Mouse (Mus musculus): ENCODE data around the gene Skap1. TPM values are rescaled to one million over a fixed set of nuclear protein-coding genes. Genes with fewer than 3 reads are reported as not detected.
"Not testable (repeated sequence)": the region's sequence is repeated elsewhere in the genome, so short reads cannot be mapped to it uniquely, and the experiment has no call there.

The Skap1 gene
- total RNA-seq, 2 experiments from 2014 or later: 0.24 TPM; not detected in 1

DNA sequence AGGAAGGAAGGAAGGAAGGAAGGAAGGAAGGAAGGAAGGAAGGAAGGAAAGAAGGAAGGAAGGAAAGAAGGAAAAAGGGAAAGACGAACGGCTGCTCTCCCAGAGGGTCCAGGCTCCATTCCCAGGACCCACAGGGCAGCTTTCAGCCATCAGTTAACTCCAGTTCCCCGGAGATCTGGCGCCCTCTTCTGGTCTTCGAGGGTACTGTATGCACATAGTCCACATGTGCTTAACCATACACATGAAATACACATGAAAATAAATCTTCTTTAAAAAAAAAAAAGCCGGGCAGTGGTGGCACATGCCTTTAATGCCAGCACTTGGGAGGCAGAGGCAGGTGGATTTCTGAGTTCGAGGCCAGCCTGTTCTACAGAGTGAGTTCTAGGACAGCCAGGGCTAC, 320.5 kb downstream of the Skap1 start:
- not testable (repeated sequence) for DNase-seq

DNA sequence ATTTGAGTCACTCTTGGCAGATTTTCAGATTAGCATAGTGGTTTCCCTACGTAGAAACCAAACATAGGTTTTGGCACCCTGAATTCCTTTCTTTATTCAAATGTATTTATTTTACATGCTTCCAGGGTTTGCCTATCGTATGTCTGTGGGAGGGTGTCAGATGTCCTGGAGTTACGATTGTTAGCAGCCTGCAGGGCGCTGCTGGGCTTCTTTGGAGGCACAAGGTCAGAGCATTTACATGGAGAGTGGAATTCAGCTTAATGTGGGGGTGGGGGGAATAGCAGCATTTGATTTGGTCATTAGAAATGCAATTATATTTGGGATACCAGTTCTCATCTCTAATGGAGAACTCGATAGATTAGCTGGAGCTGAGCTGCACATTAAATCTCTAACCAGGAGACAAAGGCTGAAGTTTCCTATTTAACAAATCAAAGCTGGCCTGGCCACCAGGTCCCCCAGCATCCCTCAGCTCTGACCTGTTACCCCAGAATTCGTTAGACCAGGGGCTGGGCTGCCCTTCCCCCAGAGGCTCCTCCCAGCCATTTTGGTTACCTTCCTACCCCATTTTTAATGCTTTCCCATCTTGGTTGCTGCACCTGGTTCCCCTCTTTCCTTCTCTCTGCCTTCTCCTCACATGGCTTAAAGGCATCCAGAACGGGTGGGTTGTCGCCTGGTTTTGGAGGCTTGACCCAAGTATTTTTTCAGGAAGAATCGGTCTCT, 322.5 kb downstream of the Skap1 start:
- DNase-seq: no peak

DNA sequence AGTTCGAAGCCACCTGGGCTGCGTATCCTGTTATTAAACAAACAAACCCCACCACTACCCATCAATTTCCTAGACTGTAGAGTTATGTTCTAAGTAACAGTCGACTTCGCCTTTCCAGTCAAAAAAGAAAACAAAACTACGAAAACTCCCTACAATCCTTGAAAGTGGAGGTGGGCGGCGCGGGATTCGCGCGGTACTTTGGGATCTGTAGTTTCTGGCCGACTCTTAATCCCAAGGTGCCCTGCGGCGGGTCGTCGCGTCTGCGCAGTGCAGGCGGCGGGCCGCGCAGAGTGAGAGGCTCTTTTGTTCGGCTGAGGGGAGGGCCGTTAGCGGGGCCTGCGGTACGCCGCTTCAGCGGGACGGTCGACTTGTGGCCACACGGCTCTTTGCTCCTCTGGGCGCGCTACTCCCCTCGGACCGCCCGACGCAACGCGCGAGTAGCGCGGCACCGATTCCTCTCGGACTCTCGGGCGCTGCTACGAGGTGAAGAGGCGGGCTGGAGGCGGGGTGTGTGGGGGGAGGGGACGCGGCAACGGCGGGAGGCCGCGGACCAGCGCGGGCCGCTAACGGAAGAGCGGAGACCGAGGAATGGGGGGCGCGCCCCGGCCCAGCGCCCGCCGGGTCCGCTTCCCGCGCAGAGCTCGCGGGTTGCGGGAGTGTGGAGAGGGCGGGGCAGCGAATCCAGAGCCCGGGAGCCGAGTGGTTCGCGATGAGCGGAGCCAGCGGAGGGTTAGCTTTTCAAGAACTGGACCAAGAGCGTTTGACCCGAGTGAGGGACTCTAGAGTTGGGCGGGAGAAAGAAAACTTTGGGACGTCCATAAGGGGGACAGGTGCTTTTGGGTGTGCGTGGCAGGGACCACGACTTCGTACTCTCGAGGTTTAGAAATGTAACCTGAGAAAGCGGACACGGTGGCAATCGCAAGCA, 324.7 kb downstream of the Skap1 start, which contains the start of gene Cbx1:
TSS of gene Cbx1 (plus strand) at position 257 of the 925 bp plus-strand sequence.
- peak; percentile 91 for DNase-seq

DNA sequence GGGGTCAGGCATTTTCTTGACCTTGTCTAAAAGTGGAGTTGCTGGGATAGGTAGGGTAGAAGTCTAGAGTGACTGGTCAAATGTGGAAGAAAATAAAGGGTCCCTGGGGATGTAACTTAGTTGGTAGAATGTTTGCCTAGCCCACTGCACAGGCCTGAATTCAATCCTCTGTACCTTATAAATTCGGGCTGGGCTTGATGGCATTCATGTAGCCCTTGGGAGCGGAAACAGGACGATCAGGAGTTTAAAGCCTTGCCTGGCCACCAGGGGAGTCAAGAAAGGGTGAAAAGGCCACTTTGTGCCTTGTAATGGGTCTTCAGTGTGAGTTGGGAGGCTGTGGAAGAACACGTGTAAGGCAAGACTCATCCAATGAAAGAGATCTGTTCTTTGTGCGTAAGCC, 325.6 kb downstream of the Skap1 start:
- DNase-seq: no peak

DNA sequence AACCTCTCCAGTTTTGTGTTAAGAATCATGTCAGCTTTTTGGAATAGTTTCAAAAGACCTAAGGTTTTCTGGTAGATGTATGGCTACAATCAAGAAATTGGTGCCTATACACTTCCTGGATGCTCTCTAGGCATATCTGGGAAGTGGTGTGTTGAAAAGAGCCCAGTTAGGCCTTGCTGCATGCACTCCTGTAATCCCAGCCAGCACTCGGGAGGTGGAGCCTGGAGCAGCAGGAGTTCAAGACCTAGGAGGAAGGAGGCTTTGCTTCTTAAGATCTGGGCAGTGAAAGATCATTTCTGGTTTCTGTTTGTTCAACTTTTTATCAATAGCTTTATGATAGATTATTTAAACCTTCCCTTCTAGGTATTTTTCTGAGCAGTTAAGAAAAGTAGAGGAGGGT, 326.3 kb downstream of the Skap1 start:
- no peak for DNase-seq

DNA sequence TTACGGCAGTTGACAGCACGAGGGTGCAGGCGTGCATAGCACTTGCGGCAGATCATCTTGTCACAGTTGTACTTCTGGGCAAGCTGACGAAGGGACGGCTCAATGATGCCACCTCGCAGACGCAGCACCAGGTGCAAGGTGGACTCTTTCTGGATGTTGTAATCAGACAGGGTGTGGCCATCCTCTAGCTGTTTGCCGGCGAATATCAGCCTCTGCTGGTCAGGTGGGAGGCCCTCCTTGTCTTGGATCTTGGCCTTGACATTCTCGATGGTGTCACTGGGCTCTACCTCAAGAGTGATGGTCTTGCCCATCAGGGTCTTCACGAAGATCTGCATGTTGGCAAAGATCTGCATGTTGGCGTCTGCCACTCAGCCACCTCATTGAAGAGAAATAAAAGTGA, 331.1 kb downstream of the Skap1 start:
- DNase-seq: no peak

DNA sequence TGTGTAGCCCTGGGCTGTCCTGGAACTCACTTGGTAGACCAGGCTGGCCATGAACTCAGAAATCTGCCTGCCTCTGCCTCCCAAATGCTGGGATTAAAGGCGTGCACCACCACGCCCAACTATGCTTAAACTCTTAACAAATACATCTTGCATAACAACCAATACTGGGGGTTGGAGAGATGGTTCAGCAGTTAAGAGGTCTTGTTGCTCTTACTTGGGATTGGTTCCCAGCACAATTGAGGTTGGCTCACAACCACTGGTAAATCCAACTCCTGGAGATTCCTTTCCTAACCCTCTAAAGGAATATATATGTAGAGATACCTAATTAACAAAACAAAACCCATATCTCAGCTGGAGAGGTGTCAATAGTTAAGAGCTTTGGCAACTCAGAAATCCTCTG, 331.7 kb downstream of the Skap1 start:
- no peak for DNase-seq

DNA sequence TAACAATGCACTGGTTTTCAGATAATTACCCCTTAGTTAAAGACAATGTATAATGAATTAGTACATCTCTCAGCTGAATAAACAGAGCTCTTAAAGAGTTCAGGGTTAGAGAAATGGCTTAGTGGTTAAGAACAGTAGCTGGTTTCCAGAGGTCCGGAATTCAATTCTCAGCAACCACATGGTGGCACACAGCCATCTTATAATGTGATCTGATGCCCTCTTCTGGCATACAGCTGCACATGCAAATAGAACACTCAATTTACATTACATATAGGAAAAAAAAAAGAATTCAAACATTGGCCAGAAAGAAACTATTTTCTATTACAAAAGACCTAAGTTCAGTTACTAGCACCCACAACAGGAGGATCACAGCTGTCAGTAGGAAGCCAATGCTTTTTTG, 332.2 kb downstream of the Skap1 start:
- DNase-seq: no peak

DNA sequence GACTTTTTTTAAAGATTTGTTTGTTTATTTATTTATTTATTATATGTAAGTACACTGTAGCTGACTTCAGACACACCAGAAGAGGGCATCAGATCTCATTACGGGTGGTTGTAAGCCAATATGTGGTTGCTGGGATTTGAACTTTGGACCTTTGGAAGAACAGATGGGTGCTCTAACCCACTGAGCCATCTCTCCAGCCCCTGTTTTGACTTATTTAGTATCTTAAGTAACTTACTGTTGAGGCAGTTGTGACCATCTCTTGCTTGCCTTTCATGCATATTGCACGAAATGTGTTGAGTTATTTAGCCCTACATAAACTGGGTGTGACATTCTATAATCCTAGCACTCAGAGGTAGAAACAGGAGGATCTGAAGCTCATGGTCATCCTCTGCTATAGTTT, 335.1 kb downstream of the Skap1 start:
- no peak for DNase-seq

DNA sequence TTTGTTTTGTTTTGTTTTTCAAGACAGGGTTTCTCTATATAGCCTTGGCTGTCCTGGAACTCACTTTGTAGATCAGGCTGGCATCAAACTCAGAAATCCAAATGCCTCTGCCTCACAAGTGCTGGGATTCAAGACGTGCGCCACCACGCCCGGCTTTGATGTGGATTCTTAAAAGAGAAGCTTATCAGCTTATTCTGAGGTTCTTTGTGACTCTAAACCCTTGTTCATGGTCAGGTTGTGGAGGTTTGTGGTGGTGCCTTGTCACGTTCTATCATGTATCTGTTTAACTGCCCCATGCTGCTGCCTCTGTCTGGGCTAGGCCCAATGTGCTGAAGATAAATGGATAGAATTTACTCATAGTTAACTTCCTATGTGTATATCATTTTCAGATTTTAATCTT, 341.2 kb downstream of the Skap1 start:
- DNase-seq: no peak

DNA sequence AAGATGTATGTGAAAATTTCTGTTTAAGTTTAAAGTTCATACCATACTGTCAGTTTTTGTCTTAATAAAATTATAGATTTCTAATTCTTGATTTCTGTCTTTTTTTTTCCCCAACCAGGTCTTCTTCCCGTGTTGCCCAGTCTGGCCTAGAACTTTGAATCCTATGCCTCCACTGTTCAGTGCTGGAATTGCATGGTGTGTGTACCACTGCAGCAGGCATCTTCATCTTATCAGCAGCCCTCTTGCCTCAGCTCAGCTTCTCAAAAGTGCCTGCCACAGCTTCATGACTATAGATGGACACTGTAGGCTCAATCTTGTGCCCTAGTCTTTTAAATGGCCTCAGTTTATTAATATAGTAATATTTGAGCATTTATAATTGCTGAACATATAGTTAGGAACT, 343.7 kb downstream of the Skap1 start:
- DNase-seq: no peak

Other genes with a start within 250 kb of the Skap1 start
- under 1 TPM; 0.15 to 0.19 TPM for gene Hoxb9, start 193.1 kb upstream of the Skap1 start, total RNA-seq (2021)
- under 1 TPM; 0.28 to 0.46 TPM for gene Hoxb8, start 182.7 kb upstream of the Skap1 start, total RNA-seq (2021)
- gene Hoxb7, start 178.0 kb upstream of the Skap1 start, total RNA-seq (2021): 1 to 10 TPM in 1 of 2 experiments, under 1 TPM in 1; 0.28 to 1.1 TPM
- gene Hoxb6, start 172.1 kb upstream of the Skap1 start, total RNA-seq (2021): under 1 TPM; 0.31 to 0.62 TPM
- under 1 TPM; 0.38 to 0.64 TPM for gene Hoxb5, start 161.3 kb upstream of the Skap1 start, total RNA-seq (2021)
- under 1 TPM; 0.24 to 0.38 TPM for gene Hoxb4, start 146.3 kb upstream of the Skap1 start, total RNA-seq (2021)
- under 1 TPM; 0.43 to 0.78 TPM for gene Hoxb3, start 141.3 kb upstream of the Skap1 start, total RNA-seq (2021)
- gene Hoxb2, start 114.1 kb upstream of the Skap1 start, total RNA-seq (2021): under 1 TPM; 0.15 to 0.24 TPM
- gene Hoxb1, start 98.8 kb upstream of the Skap1 start, total RNA-seq (2021): not detected

Data from gastrocnemius, postnatal 25 days (tissue).